Mouse (Mus musculus): Measurements from ENCODE around the gene C2cd4d. TPM values are rescaled to one million over a fixed set of nuclear protein-coding genes. Genes with fewer than 3 reads are reported as not detected.

C2cd4d gene
- polyA plus RNA-seq, 1 experiment, result not detected

DNA sequence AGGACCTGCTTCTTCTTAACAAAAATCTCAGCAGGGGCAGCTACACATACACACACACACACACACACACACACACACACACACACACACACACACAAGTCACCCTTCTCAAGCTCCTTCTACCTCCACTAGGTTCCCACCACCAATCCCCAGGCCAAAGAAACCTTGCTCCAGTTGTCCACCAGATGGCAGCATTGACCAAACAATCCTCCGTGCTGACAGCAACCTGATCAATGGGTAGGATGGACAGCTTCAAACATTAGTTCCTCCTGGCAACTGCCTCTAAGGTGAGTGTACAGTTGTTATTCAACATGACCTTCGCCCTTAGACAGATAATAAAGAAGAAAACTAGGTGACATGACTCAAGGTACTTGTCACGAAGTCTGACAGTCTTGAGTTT lies 4.5 kb downstream of the C2cd4d start:
- Histone ChIP-seq H3K27me3 (ENCODE audit: control insufficient read depth, insufficient read depth, low read length, poor library complexity, severe bottlenecking) (peaks cover 11% of the 10 kb centered on the region), H3K27ac (ENCODE audit: insufficient read depth, low read length) (no peak overlapping the region), H3K9ac (ENCODE audit: low read depth, poor library complexity, severe bottlenecking) (no peak overlapping the region), H3K36me3 (ENCODE audit: control insufficient read depth, insufficient read depth, low read length, poor library complexity, severe bottlenecking) (no peaks in the 10 kb centered on the region), H3K9me3 (replicated peaks; ENCODE audit: control insufficient read depth, insufficient read depth, low read length, poor library complexity, severe bottlenecking) (no peaks in the 10 kb centered on the region), H3K4me1 (ENCODE audit: control insufficient read depth, insufficient read depth, low read length) (peaks cover 1% of the 10 kb centered on the region), H3K4me3 (ENCODE audit: low read depth, low read length) (no peak overlapping the region)
- no peak for TF ChIP-seq EP300 (IDR thresholded peaks at IDR 0.05; ENCODE audit: insufficient read depth, low read depth, low read length)
- no peak for TF ChIP-seq POLR2A (IDR thresholded peaks at IDR 0.05; ENCODE audit: insufficient read depth, low read length)
- peak; percentile 85 for TF ChIP-seq CTCF (IDR thresholded peaks at IDR 0.05; ENCODE audit: low read depth, low read length)

DNA sequence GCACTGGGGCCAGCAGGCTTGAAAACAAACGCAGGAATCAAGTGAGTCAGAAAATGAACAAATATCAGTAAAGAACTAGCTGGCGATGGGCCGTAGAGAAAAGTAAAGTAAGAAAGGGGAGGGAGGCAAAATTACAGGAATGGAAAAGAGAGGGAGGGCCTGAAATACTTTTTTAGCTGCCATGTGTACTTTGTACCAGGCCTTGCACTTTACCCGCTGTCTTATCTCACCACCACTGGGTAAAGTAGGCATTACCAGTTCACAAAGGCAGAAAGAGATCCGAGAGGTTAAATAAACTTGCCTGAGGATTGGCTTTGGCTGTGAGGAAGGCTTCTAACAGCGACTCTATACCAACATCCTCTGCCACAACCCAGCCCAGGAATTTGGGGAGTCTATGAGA lies 5.3 kb downstream of the C2cd4d start:
- Histone ChIP-seq H3K27me3 (ENCODE audit: control insufficient read depth, insufficient read depth, low read length, poor library complexity, severe bottlenecking) (peaks cover 11% of the 10 kb centered on the region), H3K4me3 (ENCODE audit: low read depth, low read length) (no peak overlapping the region)
- TF ChIP-seq POLR2A (IDR thresholded peaks at IDR 0.05; ENCODE audit: insufficient read depth, low read length) (no peak), EP300 (IDR thresholded peaks at IDR 0.05; ENCODE audit: insufficient read depth, low read depth, low read length) (no peak), CTCF (IDR thresholded peaks at IDR 0.05; ENCODE audit: low read depth, low read length) (no peak)

DNA sequence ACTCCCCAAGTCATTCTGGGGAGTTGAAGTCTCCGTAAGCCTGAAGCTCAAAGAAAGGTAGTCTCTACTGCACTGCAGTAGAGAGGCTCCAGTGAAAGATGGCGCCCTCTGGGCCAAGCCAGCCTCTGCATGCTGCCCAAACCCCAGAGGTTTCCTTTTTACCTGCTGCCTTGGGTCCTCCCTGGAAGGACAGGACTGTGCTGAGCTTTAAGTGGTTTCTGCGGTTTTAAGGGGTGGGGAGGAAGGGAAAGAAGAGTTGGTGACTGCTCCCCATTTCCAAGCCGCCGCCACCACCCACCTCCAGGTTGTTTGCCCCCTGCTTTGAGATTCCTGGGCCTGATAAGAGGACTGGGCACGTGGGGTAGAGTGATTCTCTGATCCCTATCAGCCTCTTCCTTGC lies 6.4 kb downstream of the C2cd4d start:
- Histone ChIP-seq H3K27ac (ENCODE audit: insufficient read depth, low read length) (no peak overlapping the region), H3K36me3 (ENCODE audit: control insufficient read depth, insufficient read depth, low read length, poor library complexity, severe bottlenecking) (no peaks in the 10 kb centered on the region), H3K4me3 (ENCODE audit: low read depth, low read length) (no peak overlapping the region), H3K4me1 (ENCODE audit: control insufficient read depth, insufficient read depth, low read length) (peaks cover 1% of the 10 kb centered on the region), H3K9ac (ENCODE audit: low read depth, poor library complexity, severe bottlenecking) (no peak overlapping the region), H3K9me3 (replicated peaks; ENCODE audit: control insufficient read depth, insufficient read depth, low read length, poor library complexity, severe bottlenecking) (no peaks in the 10 kb centered on the region), H3K27me3 (ENCODE audit: control insufficient read depth, insufficient read depth, low read length, poor library complexity, severe bottlenecking) (peaks cover 9% of the 10 kb centered on the region)
- no peak for TF ChIP-seq CTCF (IDR thresholded peaks at IDR 0.05; ENCODE audit: low read depth, low read length)
- no peak for TF ChIP-seq EP300 (IDR thresholded peaks at IDR 0.05; ENCODE audit: insufficient read depth, low read depth, low read length)
- TF ChIP-seq POLR2A (IDR thresholded peaks at IDR 0.05; ENCODE audit: insufficient read depth, low read length), result no peak

More for the DNA sequence above, 5.3 kb downstream of the C2cd4d start:
- no peaks in the 10 kb centered on the region for H3K9me3 ChIP-seq (replicated peaks; ENCODE audit: control insufficient read depth, insufficient read depth, low read length, poor library complexity, severe bottlenecking)
- no peaks in the 10 kb centered on the region for H3K36me3 ChIP-seq (ENCODE audit: control insufficient read depth, insufficient read depth, low read length, poor library complexity, severe bottlenecking)
- no peak overlapping the region for H3K27ac ChIP-seq (ENCODE audit: insufficient read depth, low read length)
- no peak overlapping the region for H3K9ac ChIP-seq (ENCODE audit: low read depth, poor library complexity, severe bottlenecking)
- H3K4me1 ChIP-seq (ENCODE audit: control insufficient read depth, insufficient read depth, low read length), result peaks cover 1% of the 10 kb centered on the region

DNA sequence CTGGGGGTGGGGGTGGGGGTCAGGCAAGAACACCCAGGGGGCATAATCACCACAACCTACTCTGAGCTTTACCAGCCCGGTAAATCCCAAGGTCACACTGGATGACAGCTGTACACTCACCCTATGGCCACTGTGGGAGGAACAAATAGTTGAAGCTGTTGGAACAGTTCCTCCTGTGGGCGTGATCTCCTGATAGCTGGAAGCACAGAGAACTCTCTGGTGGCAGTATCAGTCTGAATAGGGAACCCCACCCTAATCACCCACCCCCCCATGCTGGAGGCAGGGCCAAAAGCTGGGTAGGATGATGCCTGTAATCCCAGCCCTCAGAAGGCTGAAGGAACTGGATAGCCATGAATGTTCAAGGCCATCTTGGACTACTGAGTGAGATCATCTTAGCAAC lies 7.5 kb downstream of the C2cd4d start:
- Histone ChIP-seq H3K36me3 (ENCODE audit: control insufficient read depth, insufficient read depth, low read length, poor library complexity, severe bottlenecking) (no peaks in the 10 kb centered on the region), H3K27me3 (ENCODE audit: control insufficient read depth, insufficient read depth, low read length, poor library complexity, severe bottlenecking) (no peaks in the 10 kb centered on the region), H3K4me3 (ENCODE audit: low read depth, low read length) (no peak overlapping the region), H3K4me1 (ENCODE audit: control insufficient read depth, insufficient read depth, low read length) (peaks cover 3% of the 10 kb centered on the region), H3K9me3 (replicated peaks; ENCODE audit: control insufficient read depth, insufficient read depth, low read length, poor library complexity, severe bottlenecking) (no peaks in the 10 kb centered on the region), H3K9ac (ENCODE audit: low read depth, poor library complexity, severe bottlenecking) (no peak overlapping the region), H3K27ac (ENCODE audit: insufficient read depth, low read length) (no peak overlapping the region)
- TF ChIP-seq EP300 (IDR thresholded peaks at IDR 0.05; ENCODE audit: insufficient read depth, low read depth, low read length), result no peak
- no peak for TF ChIP-seq CTCF (IDR thresholded peaks at IDR 0.05; ENCODE audit: low read depth, low read length)
- no peak for TF ChIP-seq POLR2A (IDR thresholded peaks at IDR 0.05; ENCODE audit: insufficient read depth, low read length)

GRCm38 (mm10) chr3:94371637-94372036 lies 9.4 kb downstream of the C2cd4d start:
- no peaks in the 10 kb centered on the region for H3K36me3 ChIP-seq (ENCODE audit: control insufficient read depth, insufficient read depth, low read length, poor library complexity, severe bottlenecking)
- no peaks in the 10 kb centered on the region for H3K27me3 ChIP-seq (ENCODE audit: control insufficient read depth, insufficient read depth, low read length, poor library complexity, severe bottlenecking)
- TF ChIP-seq EP300 (IDR thresholded peaks at IDR 0.05; ENCODE audit: insufficient read depth, low read depth, low read length) (no peak), POLR2A (IDR thresholded peaks at IDR 0.05; ENCODE audit: insufficient read depth, low read length) (no peak), CTCF (IDR thresholded peaks at IDR 0.05; ENCODE audit: low read depth, low read length) (no peak)
- no peaks in the 10 kb centered on the region for H3K9me3 ChIP-seq (replicated peaks; ENCODE audit: control insufficient read depth, insufficient read depth, low read length, poor library complexity, severe bottlenecking)
- H3K4me1 ChIP-seq (ENCODE audit: control insufficient read depth, insufficient read depth, low read length), result peaks cover 3% of the 10 kb centered on the region
- no peak overlapping the region for H3K27ac ChIP-seq (ENCODE audit: insufficient read depth, low read length)
- H3K4me3 ChIP-seq (ENCODE audit: low read depth, low read length), result no peak overlapping the region
- H3K9ac ChIP-seq (ENCODE audit: low read depth, poor library complexity, severe bottlenecking), result no peak overlapping the region

GRCm38 (mm10) chr3:94372038-94372437 lies 9.8 kb downstream of the C2cd4d start:
- H3K36me3 ChIP-seq (ENCODE audit: control insufficient read depth, insufficient read depth, low read length, poor library complexity, severe bottlenecking), result no peaks in the 10 kb centered on the region
- no peak overlapping the region for H3K27ac ChIP-seq (ENCODE audit: insufficient read depth, low read length)
- no peaks in the 10 kb centered on the region for H3K9me3 ChIP-seq (replicated peaks; ENCODE audit: control insufficient read depth, insufficient read depth, low read length, poor library complexity, severe bottlenecking)
- no peak overlapping the region for H3K4me3 ChIP-seq (ENCODE audit: low read depth, low read length)
- H3K27me3 ChIP-seq (ENCODE audit: control insufficient read depth, insufficient read depth, low read length, poor library complexity, severe bottlenecking), result no peaks in the 10 kb centered on the region
- peaks cover 3% of the 10 kb centered on the region for H3K4me1 ChIP-seq (ENCODE audit: control insufficient read depth, insufficient read depth, low read length)
- H3K9ac ChIP-seq (ENCODE audit: low read depth, poor library complexity, severe bottlenecking), result no peak overlapping the region
- no peak for TF ChIP-seq EP300 (IDR thresholded peaks at IDR 0.05; ENCODE audit: insufficient read depth, low read depth, low read length)
- no peak for TF ChIP-seq POLR2A (IDR thresholded peaks at IDR 0.05; ENCODE audit: insufficient read depth, low read length)
- TF ChIP-seq CTCF (IDR thresholded peaks at IDR 0.05; ENCODE audit: low read depth, low read length), result no peak
